ENCODE assay signal across 13 mouse cellular contexts in genomic region chr2:35566957-35567693, GRCm38 (mm10). TPM values are rescaled to one million over a fixed set of nuclear protein-coding genes. Genes with fewer than 3 reads are reported as not detected.
DNase-seq lines count a peak whose midpoint lies in the region; ATAC-seq lines count a peak whose summit lies in the region.
"Had no signal": no experiment of that assay in that cellular context is flagged by ENCODE, and none has a peak within 500 bp of the region (broad histone marks: within the 10 kb centered on the region; RNA-seq: fewer than 3 reads in every experiment).

No protein-coding gene starts in this region.

- no peak overlapping the region for H3K4me3 ChIP-seq in heart, embryonic 13.5 days
- H3K4me3 ChIP-seq in intestine, embryonic 16.5 days (ENCODE audit: low read length), result no peak overlapping the region
- no peak overlapping the region for H3K4me3 ChIP-seq in forebrain, embryonic 16.5 days (replicated peaks; ENCODE audit: low read length)
- H3K4me3 ChIP-seq: forebrain, embryonic 10.5 days; midbrain, embryonic 15.5 days had no signal

- peaks cover 43% of the 10 kb centered on the region for H3K4me1 ChIP-seq in heart, embryonic 13.5 days
- H3K4me1 ChIP-seq in intestine, embryonic 16.5 days (ENCODE audit: control insufficient read depth, insufficient read depth, low read length), result peaks cover 18% of the 10 kb centered on the region
- H3K4me1 ChIP-seq in forebrain, embryonic 16.5 days (replicated peaks; ENCODE audit: control insufficient read depth, insufficient read depth, low read length), result no peaks in the 10 kb centered on the region
- H3K4me1 ChIP-seq: midbrain, embryonic 15.5 days had no signal

- H3K9me3 ChIP-seq in heart, embryonic 13.5 days, result no peaks in the 10 kb centered on the region
- no peaks in the 10 kb centered on the region for H3K9me3 ChIP-seq in intestine, embryonic 16.5 days (ENCODE audit: control insufficient read depth, low read length)
- H3K9me3 ChIP-seq in forebrain, embryonic 16.5 days (ENCODE audit: control insufficient read depth, low read length), result no peaks in the 10 kb centered on the region
- H3K9me3 ChIP-seq: midbrain, embryonic 15.5 days had no signal

- DNase-seq in cerebellum, postnatal 4 days (ENCODE audit: low spot score in 2 of 2), result no peak
- DNase-seq in heart, postnatal 25 days (ENCODE audit: low spot score), result no peak
- DNase-seq in brain, adult 2 months (ENCODE audit: low read depth, low spot score), result peak; percentile 72
- DNase-seq in urinary bladder, postnatal 14 days (ENCODE audit: low spot score), result no peak
- DNase-seq: right cerebral cortex, postnatal 14 days had no signal

- peak; percentile 50; the same call in 1 of the 2 replicates for ATAC-seq in cerebellum, adult (ENCODE audit: insufficient number of reproducible peaks, low FRiP score, low TSS enrichment)
- ATAC-seq in heart, embryonic 13.5 days (ENCODE audit: extremely low read depth, insufficient number of reproducible peaks, low FRiP score, low TSS enrichment), result no peak
- ATAC-seq in intestine, embryonic 16.5 days, result peak; percentile 26
- no peak for ATAC-seq in forebrain, embryonic 16.5 days
- ATAC-seq: hindbrain, postnatal 0 days; midbrain, embryonic 15.5 days; Patski had no signal

- no peak overlapping the region for H3K27ac ChIP-seq in heart, embryonic 13.5 days (replicated peaks)
- H3K27ac ChIP-seq in intestine, embryonic 16.5 days (ENCODE audit: low read length), result no peak overlapping the region
- H3K27ac ChIP-seq in forebrain, embryonic 16.5 days (ENCODE audit: low read length), result no peak overlapping the region
- H3K27ac ChIP-seq: forebrain, embryonic 10.5 days; hindbrain, postnatal 0 days; midbrain, embryonic 15.5 days had no signal

- H3K27me3 ChIP-seq in heart, embryonic 13.5 days (replicated peaks), result 0 out of 2 replicates have a peak, but pooled peaks cover 4% of the 10 kb centered on the region
- H3K27me3 ChIP-seq in intestine, embryonic 16.5 days (replicated peaks; ENCODE audit: control insufficient read depth, insufficient read depth, low read length), result no peaks in the 10 kb centered on the region
- no peaks in the 10 kb centered on the region for H3K27me3 ChIP-seq in forebrain, embryonic 16.5 days (replicated peaks; ENCODE audit: control insufficient read depth, insufficient read depth, low read length)
- H3K27me3 ChIP-seq: midbrain, embryonic 15.5 days; Patski had no signal

- H3K36me3 ChIP-seq in heart, embryonic 13.5 days, result no peaks in the 10 kb centered on the region
- H3K36me3 ChIP-seq in intestine, embryonic 16.5 days (ENCODE audit: control insufficient read depth, insufficient read depth, low read length), result no peaks in the 10 kb centered on the region
- no peaks in the 10 kb centered on the region for H3K36me3 ChIP-seq in forebrain, embryonic 16.5 days (ENCODE audit: control insufficient read depth, insufficient read depth)
- H3K36me3 ChIP-seq: forebrain, embryonic 10.5 days; midbrain, embryonic 15.5 days had no signal

- H3K9ac ChIP-seq in heart, embryonic 13.5 days, result peak overlapping the region; percentile 30; the same call in 1 of the 2 replicates
- H3K9ac ChIP-seq in intestine, embryonic 16.5 days (ENCODE audit: low read depth, low read length), result no peak overlapping the region
- H3K9ac ChIP-seq in forebrain, embryonic 16.5 days (replicated peaks; ENCODE audit: low read depth, low read length), result no peak overlapping the region
- H3K9ac ChIP-seq: midbrain, embryonic 15.5 days had no signal

- H3K4me2 ChIP-seq in heart, embryonic 13.5 days, result no peak overlapping the region
- no peak overlapping the region for H3K4me2 ChIP-seq in intestine, embryonic 16.5 days (ENCODE audit: low read depth, low read length)
- no peak overlapping the region for H3K4me2 ChIP-seq in forebrain, embryonic 16.5 days (ENCODE audit: low read length)
- H3K4me2 ChIP-seq: midbrain, embryonic 15.5 days had no signal

- intact Hi-C loops in heart, postnatal 25 days (cut with DNase I), result no loop called here

- 66% methylated on average over 11 of the region's 11 CpGs for WGBS in heart, embryonic 13.5 days
- 75% methylated on average over 11 of the region's 11 CpGs for WGBS in intestine, embryonic 16.5 days
- 90% methylated on average over 11 of the region's 11 CpGs for WGBS in forebrain, embryonic 16.5 days

RNA-seq across cellular contexts. Expression of gene Dab2ip, which starts 9.1 kb away (rescaled TPM):
- polyA plus RNA-seq in heart, embryonic 13.5 days (2015; fragmentation: Nextera tagmentation; extraction: Ambion mirVana), result 40.0 and 48.9 TPM in 2 replicates
- total RNA-seq in heart, postnatal 25 days (2021), result 10 to 100 TPM; 46.0 to 52.1 TPM
- polyA plus RNA-seq in intestine, embryonic 16.5 days (2015; fragmentation: Nextera tagmentation; extraction: Ambion mirVana), result 27.0 and 28.7 TPM in 2 replicates
- polyA plus RNA-seq in forebrain, embryonic 16.5 days (2015; fragmentation: Nextera tagmentation; extraction: Ambion mirVana), result 39.3 and 42.8 TPM in 2 replicates

Comparison
In these comparisons a context has a peak if more than half of its experiments do, and no peak if none do; other contexts are left out.
1. ATAC-seq: peak in cerebellum, adult (single experiment) and intestine, embryonic 16.5 days (single experiment); none in heart, embryonic 13.5 days (single experiment) and forebrain, embryonic 16.5 days (single experiment).